Mouse (Mus musculus) hematopoietic stem cell, adult 5-6 weeks (primary cell): Measurements from ENCODE around the gene Enkd1. TPM values are rescaled to one million over a fixed set of nuclear protein-coding genes. Genes with fewer than 3 reads are reported as not detected.

Source experiments
- ATAC-seq, 2 experiments: fragments of 125-278 bp in 1 of 2; replicated peaks in 1 of 2; 2 replicates each; pipeline ENCODE4 v1.8.0; 2016 to 2017; ENCODE audit warnings: inconsistent platforms in 2 of 2, mild to moderate bottlenecking in 2 of 2, moderate number of reproducible peaks in 2 of 2, low read depth in 1 of 2, moderate TSS enrichment in 1 of 2; ENCODE audit not compliant: low FRiP score in 2 of 2, poor library complexity in 2 of 2, severe bottlenecking in 2 of 2, insufficient read depth in 1 of 2, low TSS enrichment in 1 of 2
- total RNA-seq: library from RNA; stranded (forward); fragments of 172-1452, 232-1000 nt; gene quantifications from 2 replicates; pipeline ENCODE4 v1.2.3, GENCODE M21; 2017

Enkd1 gene
- total RNA-seq, 1 experiment from 2014 or later, result 17.6 TPM

DNA sequence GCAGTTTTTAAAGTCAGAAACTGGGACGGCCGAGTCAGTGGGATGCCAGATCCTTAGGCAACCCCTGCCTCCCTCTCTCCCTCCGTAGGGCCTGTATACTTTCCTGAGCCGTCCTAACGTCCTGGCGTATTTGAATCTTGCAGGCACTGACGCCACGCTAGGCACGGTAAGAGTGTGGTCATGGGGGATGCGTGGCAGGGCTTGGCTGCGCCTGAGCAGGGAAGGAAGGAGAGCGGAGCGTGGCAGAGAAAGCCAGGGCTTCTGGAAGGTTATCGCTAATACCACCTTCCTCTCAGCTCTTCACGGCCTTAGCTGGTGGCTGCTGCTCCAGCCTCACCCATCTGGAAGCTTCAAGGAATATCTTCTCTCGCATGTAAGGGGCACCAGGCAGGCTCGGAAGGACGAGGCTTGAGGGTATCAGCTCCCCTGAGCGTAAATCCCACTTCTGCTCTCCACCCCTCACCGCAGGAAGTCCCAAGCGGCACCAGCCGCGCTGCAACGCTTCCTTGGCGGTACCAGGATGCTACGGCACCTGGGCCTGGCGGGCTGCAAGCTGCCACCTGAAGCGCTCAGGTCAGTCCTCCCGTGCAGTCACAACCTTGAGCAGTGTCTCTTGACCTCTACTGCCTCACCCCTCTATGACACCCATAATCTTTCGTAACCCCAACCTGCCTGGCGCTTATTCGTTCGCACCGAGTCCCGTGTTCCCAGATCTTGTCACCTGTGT lies 18.6 kb downstream of the Enkd1 start:
- ATAC-seq, result no peak

DNA sequence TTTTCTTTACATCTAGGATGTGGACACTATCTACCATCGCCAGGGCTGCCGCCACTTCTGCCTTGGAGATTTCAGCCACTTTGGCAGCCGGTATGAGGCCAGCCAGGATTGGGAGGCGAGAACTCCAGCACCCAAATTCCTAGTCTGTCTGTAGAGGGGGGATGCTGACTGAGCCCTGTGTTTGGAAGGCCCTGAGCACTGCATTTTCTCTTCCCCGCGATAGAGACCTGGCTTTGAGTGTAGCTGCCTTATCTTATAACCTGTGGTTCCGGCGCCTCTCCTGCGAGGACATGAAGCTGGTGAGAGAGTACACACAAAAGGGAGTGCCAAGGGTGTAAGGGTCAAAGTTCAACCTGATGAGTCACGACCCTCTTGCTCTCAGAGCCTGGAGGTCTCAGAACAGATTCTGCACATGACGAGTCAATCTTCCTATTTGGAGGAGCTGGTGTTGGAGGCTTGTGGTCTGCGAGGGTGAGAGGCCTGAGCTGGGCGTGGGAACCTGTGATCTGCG lies 19.7 kb downstream of the Enkd1 start:
- no peak for ATAC-seq

- no peak for ATAC-seq
Measured at GRCm38 (mm10) chr8:105687512-105687911, 20.5 kb downstream of the Enkd1 start.

GRCm38 (mm10) chr8:105686551-105686950 lies 21.5 kb downstream of the Enkd1 start:
- 0 out of 4 replicates have a peak, but pooled peaks of 1 of the 2 experiments have one; percentile 11 for ATAC-seq

GRCm38 (mm10) chr8:105685796-105686308 lies 22.2 kb downstream of the Enkd1 start, which contains the start of gene Carmil2:
Carmil2 (plus strand) TSS chr8:105686274.
- peak; percentile 74 to 82 for ATAC-seq

GRCm38 (mm10) chr8:105685325-105685724 lies 22.7 kb downstream of the Enkd1 start:
- no peak for ATAC-seq

- no peak for ATAC-seq
Measured at GRCm38 (mm10) chr8:105677891-105678290, 30.1 kb downstream of the Enkd1 start.

GRCm38 (mm10) chr8:105661167-105661566 lies 46.8 kb downstream of the Enkd1 start:
- ATAC-seq, result peak; percentile 66 to 75; a peak in 3 of 4 replicates

DNA sequence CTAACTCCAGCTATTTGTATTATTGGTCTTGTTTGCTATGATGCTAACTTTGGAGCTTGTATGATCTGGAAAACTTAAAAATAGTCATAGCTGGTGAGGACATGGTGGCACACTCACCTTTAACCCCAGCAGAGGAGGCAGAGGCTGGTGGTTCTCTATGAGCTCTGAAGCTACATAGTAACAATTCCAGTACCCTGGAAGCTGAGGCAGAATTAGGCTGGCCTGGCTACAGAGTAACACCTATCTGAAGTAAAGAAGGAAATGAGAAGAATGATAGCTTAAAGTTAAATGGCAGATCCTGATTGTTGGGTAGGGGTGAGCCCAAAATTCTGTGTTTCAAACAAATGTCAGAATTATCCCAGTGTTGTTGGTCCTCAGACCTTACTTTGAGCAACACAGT lies 50.4 kb downstream of the Enkd1 start:
- no peak for ATAC-seq

Other genes starting within 250 kb of the Enkd1 start
- 3.2 TPM in 1 of 2 replicates, not detected in the other for gene Tppp3, start 236.7 kb downstream of the Enkd1 start, total RNA-seq
- gene Zdhhc1, start 211.3 kb downstream of the Enkd1 start, total RNA-seq, result 7.3 and 11.2 TPM in 2 replicates
- gene Hsd11b2, start 189.5 kb downstream of the Enkd1 start, total RNA-seq, result not detected in 2 replicates
- gene Atp6v0d1, start 142.2 kb downstream of the Enkd1 start, total RNA-seq, result 37.7 and 39.7 TPM in 2 replicates
- gene Ripor1, start 103.0 kb downstream of the Enkd1 start, total RNA-seq, result 11.7 and 18.1 TPM in 2 replicates
- 116 and 202 TPM in 2 replicates for gene Ctcf, start 71.6 kb downstream of the Enkd1 start, total RNA-seq
- not detected in 2 replicates for gene Agrp, start 70.8 kb downstream of the Enkd1 start, total RNA-seq
- gene Carmil2, start 21.9 kb downstream of the Enkd1 start, total RNA-seq, result 14.7 and 15.1 TPM in 2 replicates
- 13.9 and 26.7 TPM in 2 replicates for gene Acd, start 7.1 kb downstream of the Enkd1 start, total RNA-seq
- gene Pard6a, start 7.1 kb downstream of the Enkd1 start, total RNA-seq, result 22.8 and 66.2 TPM in 2 replicates
- gene 4933405L10Rik, start 555 bp downstream of the Enkd1 start, total RNA-seq, result 1.2 TPM in 1 of 2 replicates, not detected in the other
- 1.6 and 5.8 TPM in 2 replicates for gene Gfod2, start 50.5 kb upstream of the Enkd1 start, total RNA-seq
- gene Ranbp10, start 119.1 kb upstream of the Enkd1 start, total RNA-seq, result 7.1 and 10.3 TPM in 2 replicates
- not detected in 2 replicates for gene Tsnaxip1, start 119.5 kb upstream of the Enkd1 start, total RNA-seq
- 14.3 and 14.6 TPM in 2 replicates for gene Cenpt, start 145.1 kb upstream of the Enkd1 start, total RNA-seq
- gene Thap11, start 146.9 kb upstream of the Enkd1 start, total RNA-seq, result 25.8 and 28.3 TPM in 2 replicates
- gene Nutf2, start 152.4 kb upstream of the Enkd1 start, total RNA-seq, result 58.5 and 70.2 TPM in 2 replicates
- gene Edc4, start 172.7 kb upstream of the Enkd1 start, total RNA-seq, result 23.4 and 40.6 TPM in 2 replicates
- not detected in 2 replicates for gene Nrn1l, start 185.4 kb upstream of the Enkd1 start, total RNA-seq
- 23.3 and 27.5 TPM in 2 replicates for gene Pskh1, start 192.2 kb upstream of the Enkd1 start, total RNA-seq
- not detected in 2 replicates for gene Ctrl, start 225.7 kb upstream of the Enkd1 start, total RNA-seq
- gene Psmb10, start 230.2 kb upstream of the Enkd1 start, total RNA-seq, result 38.8 and 79.5 TPM in 2 replicates
- not detected in 2 replicates for gene Lcat, start 235.2 kb upstream of the Enkd1 start, total RNA-seq